Mouse (Mus musculus) right cerebral cortex, postnatal 36 days (tissue): ENCODE results near the gene 9430015G10Rik.

Experiments
- DNase-seq, 2 experiments: peaks; one replicate each; pipeline ENCODE4 v3.0.0; 2022; ENCODE audit warnings: low spot score in 2 of 2, mixed read lengths in 1 of 2

The 9430015G10Rik gene

GRCm38 (mm10) chr4:156169129-156169528, 59.3 kb downstream of the 9430015G10Rik start:
- peak in 1 of 2 experiments; percentile 0 for DNase-seq

GRCm38 (mm10) chr4:156171828-156172227, 62.0 kb downstream of the 9430015G10Rik start:
- no peak for DNase-seq
